In genomic region chr17:80048230-80048629, GRCm38 (mm10) we compare ENCODE assay signal across 8 mouse cellular contexts. TPM values are rescaled to one million over a fixed set of nuclear protein-coding genes. Genes with fewer than 3 reads are reported as not detected.
DNase-seq lines count a peak whose midpoint lies in the region; ATAC-seq and TF ChIP-seq lines count a peak whose summit lies in the region.

No protein-coding gene starts in this region.

- peaks cover 51% of the 10 kb centered on the region for H3K36me3 ChIP-seq in liver, postnatal 0 days (replicated peaks; ENCODE audit: insufficient read depth, low read length)

- H3K27me3 ChIP-seq in liver, postnatal 0 days (ENCODE audit: insufficient read depth, low read length) = no peaks in the 10 kb centered on the region

- no peak overlapping the region for H3K27ac ChIP-seq in liver, postnatal 0 days (ENCODE audit: low read depth)

- DNase-seq in frontal cortex, adult 2 months (ENCODE audit: extremely low spot score in 1 of 2, low spot score in 1 of 2) = peak; percentile 38 to 93
- no peak for DNase-seq in frontal cortex, postnatal 10 days (ENCODE audit: low spot score in 2 of 2)
- DNase-seq in 3T3-L1 (ENCODE audit: low read depth, low spot score) = peak; percentile 90
- peak; percentile 81 for DNase-seq in adipocyte (ENCODE audit: low spot score)
- peak; percentile 63 for DNase-seq in liver, postnatal 0 days
- peak; percentile 42 to 68 for DNase-seq in spleen, postnatal 10 days (ENCODE audit: low spot score in 2 of 2)

- H3K4me1 ChIP-seq in liver, postnatal 0 days (ENCODE audit: insufficient read depth) = no peaks in the 10 kb centered on the region

- H3K4me2 ChIP-seq in liver, postnatal 0 days (ENCODE audit: low read depth, low read length) = no peak overlapping the region

- 66% methylated on average over 7 of the region's 7 CpGs for WGBS in liver, postnatal 0 days (ENCODE audit: insufficient replicate concordance)

- no peak overlapping the region for H3K4me3 ChIP-seq in liver, postnatal 0 days (ENCODE audit: low read depth, low read length)

- peak; percentile 66 for ATAC-seq in common myeloid progenitor, adult 5-6 weeks (replicated peaks; ENCODE audit: low read depth, poor library complexity, severe bottlenecking)
- ATAC-seq in hematopoietic stem cell, adult 5-6 weeks (replicated peaks in 1 of 2; ENCODE audit: insufficient read depth in 1 of 2, low FRiP score in 2 of 2, low TSS enrichment in 1 of 2, low read depth in 1 of 2, poor library complexity in 2 of 2, severe bottlenecking in 2 of 2) = peak; percentile 56 to 59
- ATAC-seq in liver, postnatal 0 days = no peak

- no peak for TF ChIP-seq EP300 in liver, postnatal 0 days (IDR thresholded peaks at IDR 0.05; ENCODE audit: low read depth)

- no peaks in the 10 kb centered on the region for H3K9me3 ChIP-seq in liver, postnatal 0 days (ENCODE audit: low read length)

- TF ChIP-seq CTCF in liver, postnatal 0 days (IDR thresholded peaks at IDR 0.05; ENCODE audit: low read depth) = peak; percentile 73

- no peak overlapping the region for H3K9ac ChIP-seq in liver, postnatal 0 days (replicated peaks)

RNA-seq across cellular contexts. Expression of gene Hnrnpll, which starts 13.9 kb away (rescaled TPM):
- 50.8 and 58.0 TPM in 2 replicates for polyA plus RNA-seq in frontal cortex, adult 2 months (2012; rRNA removed)
- total RNA-seq in common myeloid progenitor, adult 5-6 weeks (2017) = 49.3 and 53.9 TPM in 2 replicates
- 43.3 and 52.2 TPM in 2 replicates for total RNA-seq in hematopoietic stem cell, adult 5-6 weeks (2017)
- polyA plus RNA-seq in liver, postnatal 0 days (2015; fragmentation: Nextera tagmentation; extraction: Ambion mirVana) = 13.4 and 14.9 TPM in 2 replicates

Comparison
In these comparisons a context has a peak if more than half of its experiments do, and no peak if none do; other contexts are left out.
1. DNase-seq: peak in frontal cortex, adult 2 months (2 of 2), 3T3-L1 (single experiment), adipocyte (single experiment), liver, postnatal 0 days (single experiment) and spleen, postnatal 10 days (2 of 2); none in frontal cortex, postnatal 10 days (0 of 2).